Mouse (Mus musculus): ENCODE results near the gene Atp13a2. TPM values are rescaled to one million over a fixed set of nuclear protein-coding genes. Genes with fewer than 3 reads are reported as not detected.

Gene Atp13a2
- polyA plus RNA-seq, 1 experiment from 2014 or later = 15.6 TPM

DNA sequence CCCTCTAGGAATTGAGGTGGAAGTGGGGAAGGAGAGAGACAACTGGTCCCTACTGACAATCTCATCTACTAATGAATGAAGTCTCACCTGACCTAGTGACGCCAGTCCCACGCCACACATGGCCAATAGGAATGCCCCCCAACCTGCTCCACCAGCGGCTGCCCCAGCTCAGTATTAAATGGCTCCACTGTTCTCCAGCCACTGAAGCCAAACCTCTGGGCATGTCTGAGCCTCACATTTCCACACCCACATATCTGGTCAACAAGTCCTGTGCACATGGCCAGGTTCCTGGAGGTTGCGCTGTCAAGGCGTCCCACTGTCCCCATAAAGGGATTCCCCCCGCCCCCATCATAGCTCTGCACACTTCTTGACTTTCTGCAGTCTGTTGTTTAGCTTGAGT is 2.1 kb upstream of the Atp13a2 start:
- no peak for DNase-seq
- H3K27me3 ChIP-seq = no peaks in the 10 kb centered on the region
- H3K9me3 ChIP-seq (replicated peaks) = peaks cover 3% of the 10 kb centered on the region; the same call in 1 of the 2 replicates
- WGBS (ENCODE audit: insufficient replicate concordance) = 80% methylated on average over 6 of the region's 6 CpGs
- no peak for ATAC-seq (ENCODE audit: low read depth)
- H3K4me2 ChIP-seq = no peak overlapping the region
- no peak overlapping the region for H3K4me3 ChIP-seq (replicated peaks)
- H3K4me1 ChIP-seq (replicated peaks) = peaks cover 46% of the 10 kb centered on the region
- no peak overlapping the region for H3K9ac ChIP-seq
- H3K27ac ChIP-seq = no peak overlapping the region
- H3K36me3 ChIP-seq = peaks cover 9% of the 10 kb centered on the region

DNA sequence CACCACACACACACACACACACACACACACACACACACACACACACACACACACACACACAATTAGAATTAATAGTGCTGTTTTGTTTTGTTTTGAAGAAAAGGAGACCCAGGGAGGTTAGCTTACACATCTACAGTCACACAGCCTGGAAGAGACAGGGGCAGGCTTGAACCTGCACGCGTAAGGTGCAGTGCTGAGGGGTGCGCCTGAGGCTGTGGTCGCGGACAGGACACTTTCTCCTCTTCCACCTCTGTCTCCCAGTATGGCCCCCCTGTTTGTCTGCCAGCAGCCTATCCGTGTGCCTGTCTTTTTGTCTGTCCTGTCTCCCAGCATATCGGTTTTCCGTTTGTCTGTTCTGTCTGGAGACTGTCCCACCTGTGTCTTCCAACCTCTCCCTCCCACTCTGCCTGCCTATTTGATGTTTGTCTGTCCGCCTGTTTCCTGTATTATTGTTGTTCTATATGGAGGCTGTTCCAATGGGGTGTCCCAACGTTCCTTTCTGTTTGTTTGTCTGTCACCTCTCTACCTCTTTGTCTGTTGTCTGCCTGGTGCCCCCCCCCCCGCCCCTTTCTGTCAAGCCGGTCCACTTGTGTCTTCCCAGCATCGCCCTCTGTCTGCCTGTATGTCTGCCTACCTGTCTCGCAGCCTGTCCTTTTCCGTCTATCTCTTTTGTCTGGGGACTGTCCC is 506 bp upstream of the Atp13a2 start:
- no peaks in the 10 kb centered on the region for H3K36me3 ChIP-seq
- no peak for DNase-seq
- H3K9me3 ChIP-seq (replicated peaks) = peaks cover 3% of the 10 kb centered on the region; the same call in 1 of the 2 replicates
- peaks cover 48% of the 10 kb centered on the region for H3K4me1 ChIP-seq (replicated peaks)
- WGBS (ENCODE audit: insufficient replicate concordance) = 25% methylated on average over 15 of the region's 15 CpGs
- H3K27me3 ChIP-seq = no peaks in the 10 kb centered on the region
- H3K27ac ChIP-seq = no peak overlapping the region
- H3K9ac ChIP-seq = peak overlapping the region; percentile 83
- H3K4me2 ChIP-seq = peak overlapping the region; percentile 98
- no peak; the same call in 1 of the 2 replicates for ATAC-seq (ENCODE audit: low read depth)
- H3K4me3 ChIP-seq (replicated peaks) = peak overlapping the region; percentile 75

GRCm38 (mm10) chr4:140987476-140987875 is 803 bp downstream of the Atp13a2 start:
- DNase-seq = no peak
- peak overlapping the region; percentile 75 for H3K4me3 ChIP-seq (replicated peaks)
- H3K4me1 ChIP-seq (replicated peaks) = peaks cover 53% of the 10 kb centered on the region
- no peaks in the 10 kb centered on the region for H3K27me3 ChIP-seq
- H3K27ac ChIP-seq = peak overlapping the region; percentile 57
- peak overlapping the region; percentile 83 for H3K9ac ChIP-seq
- H3K4me2 ChIP-seq = peak overlapping the region; percentile 98
- H3K36me3 ChIP-seq = 0 out of 2 replicates have a peak, but pooled peaks cover under 1% of the 10 kb centered on the region
- H3K9me3 ChIP-seq (replicated peaks) = no peaks in the 10 kb centered on the region
- peak; percentile 19; the same call in 1 of the 2 replicates for ATAC-seq (ENCODE audit: low read depth)
- 8% methylated on average over 7 of the region's 7 CpGs for WGBS (ENCODE audit: insufficient replicate concordance)

DNA sequence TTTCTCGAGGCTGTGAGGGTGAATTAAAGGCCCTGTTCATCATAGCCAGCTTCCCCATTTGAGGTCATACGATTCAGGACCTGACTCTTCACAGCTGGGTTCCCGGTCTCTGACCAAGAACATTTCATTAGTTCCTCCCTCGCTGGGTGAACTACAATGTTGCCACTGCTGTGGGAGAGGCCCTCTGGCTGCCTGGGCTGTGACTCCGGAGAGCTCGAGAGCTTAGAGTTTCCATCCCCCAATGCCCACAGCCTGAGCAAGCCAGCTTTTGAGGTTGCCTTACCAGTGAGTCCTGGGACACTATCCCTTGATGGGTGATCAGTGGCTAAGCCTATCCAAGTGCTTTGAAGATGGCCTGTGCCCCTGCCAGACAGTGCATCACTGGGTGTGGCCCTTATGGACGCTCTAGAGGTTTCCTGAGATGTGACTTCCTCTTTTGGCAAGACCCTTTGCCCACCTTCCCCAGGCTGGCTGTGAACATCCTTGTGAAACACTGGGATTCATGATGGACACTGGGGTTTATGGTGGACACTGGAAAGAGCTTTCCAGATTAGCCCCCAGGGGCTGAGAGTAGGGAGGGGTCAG is 2.1 kb downstream of the Atp13a2 start:
- WGBS (ENCODE audit: insufficient replicate concordance) = 27% methylated on average over 7 of the region's 7 CpGs
- peak overlapping the region; percentile 39; the same call in 1 of the 2 replicates for H3K9ac ChIP-seq

DNA sequence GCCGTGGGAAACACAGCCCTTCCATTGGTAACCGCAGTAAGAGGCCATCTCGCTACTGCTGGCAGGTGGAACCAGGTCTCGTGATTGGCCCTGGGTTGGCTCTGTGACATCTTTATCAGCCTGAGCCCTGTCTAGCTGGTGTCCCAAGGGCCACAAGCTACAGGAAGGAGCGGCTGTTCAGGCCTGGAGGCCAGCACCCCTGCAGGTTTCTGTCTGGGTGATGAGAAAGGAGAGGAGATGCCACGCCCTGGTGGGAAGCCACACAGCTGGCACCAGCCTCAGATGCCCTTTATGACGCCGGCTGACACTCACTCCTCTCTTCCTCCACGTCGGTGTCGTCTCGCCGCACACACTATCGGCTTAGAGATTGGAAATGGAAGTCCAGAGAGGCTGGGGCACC is 2.8 kb downstream of the Atp13a2 start:
- Histone ChIP-seq H3K9ac (no peak overlapping the region), H3K4me3 (replicated peaks) (no peak overlapping the region), H3K27ac (peak overlapping the region; percentile 34; the same call in 1 of the 2 replicates), H3K27me3 (no peaks in the 10 kb centered on the region), H3K4me1 (replicated peaks) (peaks cover 41% of the 10 kb centered on the region), H3K9me3 (replicated peaks) (no peaks in the 10 kb centered on the region), H3K4me2 (0 out of 2 replicates have a peak overlapping the region, but pooled peaks have one; percentile 98), H3K36me3 (peaks cover 16% of the 10 kb centered on the region)
- DNase-seq = no peak
- no peak for ATAC-seq (ENCODE audit: low read depth)
- 71% methylated on average over 14 of the region's 14 CpGs for WGBS (ENCODE audit: insufficient replicate concordance)

More for the DNA sequence above, 2.1 kb downstream of the Atp13a2 start:
- Histone ChIP-seq H3K36me3 (peaks cover 10% of the 10 kb centered on the region), H3K9me3 (replicated peaks) (no peaks in the 10 kb centered on the region), H3K27ac (peak overlapping the region; percentile 34; the same call in 1 of the 2 replicates), H3K4me1 (replicated peaks) (peaks cover 42% of the 10 kb centered on the region), H3K4me2 (peak overlapping the region; percentile 98), H3K4me3 (replicated peaks) (0 out of 2 replicates have a peak overlapping the region, but pooled peaks have one; percentile 11), H3K27me3 (no peaks in the 10 kb centered on the region)
- ATAC-seq (ENCODE audit: low read depth) = no peak
- DNase-seq = no peak

GRCm38 (mm10) chr4:140992215-140992614 is 5.5 kb downstream of the Atp13a2 start:
- Histone ChIP-seq H3K4me2 (no peak overlapping the region), H3K36me3 (peaks cover 43% of the 10 kb centered on the region), H3K4me1 (replicated peaks) (peaks cover 40% of the 10 kb centered on the region), H3K27me3 (no peaks in the 10 kb centered on the region), H3K27ac (no peak overlapping the region), H3K4me3 (replicated peaks) (no peak overlapping the region), H3K9me3 (replicated peaks) (no peaks in the 10 kb centered on the region), H3K9ac (no peak overlapping the region)
- DNase-seq = no peak
- 85% methylated on average over 20 of the region's 20 CpGs for WGBS (ENCODE audit: insufficient replicate concordance)
- ATAC-seq (ENCODE audit: low read depth) = no peak

DNA sequence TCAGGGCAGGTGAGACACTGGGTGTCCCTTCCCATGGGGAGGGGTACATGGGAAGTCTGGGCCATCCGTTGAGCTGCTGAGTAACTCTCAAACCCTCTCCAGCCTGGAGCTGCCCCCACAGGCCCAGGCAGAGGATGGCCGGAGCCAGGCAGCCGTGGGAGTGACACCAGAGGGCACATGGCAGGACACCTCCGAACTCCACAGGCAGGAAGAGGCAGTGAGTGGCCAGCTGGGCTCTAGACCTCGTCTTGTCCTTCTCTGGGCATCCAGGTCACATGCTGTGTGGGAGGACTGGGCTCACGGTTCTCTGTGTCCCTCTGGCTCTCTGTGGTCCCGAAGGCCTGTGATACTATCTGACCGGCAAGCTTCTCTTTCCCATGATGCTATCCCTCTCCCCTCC is 7.2 kb downstream of the Atp13a2 start:
- WGBS (ENCODE audit: insufficient replicate concordance) = 71% methylated on average over 8 of the region's 8 CpGs
- DNase-seq = no peak

GRCm38 (mm10) chr4:140995811-140996210 is 9.1 kb downstream of the Atp13a2 start:
- 84% methylated on average over 8 of the region's 8 CpGs for whole genome bisulfite sequencing (ENCODE audit: insufficient replicate concordance)
- Histone ChIP-seq H3K4me3 (replicated peaks) (no peak overlapping the region), H3K27ac (no peak overlapping the region), H3K4me2 (no peak overlapping the region), H3K9me3 (replicated peaks) (no peaks in the 10 kb centered on the region), H3K27me3 (no peaks in the 10 kb centered on the region), H3K4me1 (replicated peaks) (peaks cover 20% of the 10 kb centered on the region), H3K36me3 (peaks cover 67% of the 10 kb centered on the region), H3K9ac (no peak overlapping the region)
- DNase-seq (no peak), ATAC-seq (ENCODE audit: low read depth) (no peak)

More for the DNA sequence above, 7.2 kb downstream of the Atp13a2 start:
- no peaks in the 10 kb centered on the region for H3K9me3 ChIP-seq (replicated peaks)
- H3K4me1 ChIP-seq (replicated peaks) = peaks cover 28% of the 10 kb centered on the region
- H3K27me3 ChIP-seq = no peaks in the 10 kb centered on the region
- no peak overlapping the region for H3K4me2 ChIP-seq
- peaks cover 47% of the 10 kb centered on the region for H3K36me3 ChIP-seq
- H3K4me3 ChIP-seq (replicated peaks) = no peak overlapping the region
- H3K9ac ChIP-seq = no peak overlapping the region
- no peak overlapping the region for H3K27ac ChIP-seq
- ATAC-seq (ENCODE audit: low read depth) = no peak

GRCm38 (mm10) chr4:140996812-140997211 is 10.1 kb downstream of the Atp13a2 start:
- Histone ChIP-seq H3K36me3 (peaks cover 71% of the 10 kb centered on the region), H3K9ac (no peak overlapping the region), H3K4me1 (replicated peaks) (peaks cover 14% of the 10 kb centered on the region), H3K27me3 (no peaks in the 10 kb centered on the region), H3K4me3 (replicated peaks) (no peak overlapping the region), H3K9me3 (replicated peaks) (no peaks in the 10 kb centered on the region), H3K27ac (peak overlapping the region; percentile 23; the same call in 1 of the 2 replicates), H3K4me2 (no peak overlapping the region)
- ATAC-seq (ENCODE audit: low read depth) (peak; percentile 75), DNase-seq (no peak)
- WGBS (ENCODE audit: insufficient replicate concordance) = 35% methylated on average over 9 of the region's 9 CpGs

DNA sequence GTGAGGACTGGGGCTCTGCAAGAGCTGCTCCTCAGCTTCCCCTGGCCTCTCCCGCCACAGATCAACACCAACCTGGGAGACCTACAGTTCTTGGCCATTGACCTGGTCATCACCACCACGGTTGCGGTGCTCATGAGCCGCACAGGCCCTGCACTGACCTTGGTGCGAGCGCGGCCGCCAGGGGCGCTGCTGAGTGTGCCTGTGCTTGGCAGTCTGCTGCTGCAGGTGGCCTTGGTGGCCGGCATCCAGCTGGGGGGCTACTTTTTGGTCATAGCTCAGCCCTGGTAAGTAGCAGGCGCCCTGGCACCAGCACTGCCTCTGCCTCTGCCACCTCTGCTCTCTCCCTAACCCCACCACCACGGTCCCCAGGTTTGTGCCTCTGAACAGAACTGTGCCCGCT is 19.3 kb downstream of the Atp13a2 start:
- Histone ChIP-seq H3K4me3 (replicated peaks) (no peak overlapping the region), H3K36me3 (peaks cover 56% of the 10 kb centered on the region), H3K4me2 (no peak overlapping the region), H3K27me3 (peaks cover 16% of the 10 kb centered on the region), H3K4me1 (replicated peaks) (peaks cover 27% of the 10 kb centered on the region), H3K9me3 (replicated peaks) (no peaks in the 10 kb centered on the region), H3K9ac (no peak overlapping the region), H3K27ac (no peak overlapping the region)
- DNase-seq (no peak), ATAC-seq (ENCODE audit: low read depth) (no peak)
- 75% methylated on average over 13 of the region's 13 CpGs for WGBS (ENCODE audit: insufficient replicate concordance)

DNA sequence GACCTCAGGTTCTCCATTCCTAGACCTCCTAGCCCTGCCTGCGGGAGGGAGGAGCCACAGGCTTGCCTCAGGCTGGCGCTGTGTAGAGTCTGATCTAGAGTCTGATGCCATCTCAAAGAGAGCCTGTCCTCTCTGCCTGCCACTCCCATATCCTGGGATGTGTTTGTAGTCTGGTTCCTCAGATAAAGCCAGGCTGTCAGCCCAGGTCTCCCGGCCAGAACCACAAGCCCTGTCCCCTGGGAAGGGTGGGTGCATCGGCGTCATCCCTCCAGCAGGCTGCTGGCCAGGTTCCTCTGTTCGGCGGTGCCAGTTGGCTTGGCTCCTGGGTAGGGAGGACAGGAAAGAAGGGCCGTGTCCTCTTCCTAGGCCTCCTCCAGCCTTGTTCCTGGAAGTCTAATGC is 21.4 kb downstream of the Atp13a2 start:
- no peaks in the 10 kb centered on the region for H3K9me3 ChIP-seq (replicated peaks)
- H3K4me2 ChIP-seq = no peak overlapping the region
- H3K27ac ChIP-seq = peak overlapping the region; percentile 19
- no peak overlapping the region for H3K4me3 ChIP-seq (replicated peaks)
- H3K4me1 ChIP-seq (replicated peaks) = peaks cover 28% of the 10 kb centered on the region
- ATAC-seq (ENCODE audit: low read depth) (peak; percentile 87), DNase-seq (peak; percentile 21)
- 33% methylated on average over 8 of the region's 8 CpGs for WGBS (ENCODE audit: insufficient replicate concordance)
- H3K36me3 ChIP-seq = peaks cover 40% of the 10 kb centered on the region
- peaks cover 34% of the 10 kb centered on the region for H3K27me3 ChIP-seq
- H3K9ac ChIP-seq = no peak overlapping the region

Measured in liver, embryonic 13.5 days (tissue).